Mouse (Mus musculus): ENCODE data around the gene Tmem200b. TPM values are rescaled to one million over a fixed set of nuclear protein-coding genes. Genes with fewer than 3 reads are reported as not detected.

The Tmem200b gene
- polyA plus RNA-seq, 1 experiment from 2014 or later, result not detected

DNA sequence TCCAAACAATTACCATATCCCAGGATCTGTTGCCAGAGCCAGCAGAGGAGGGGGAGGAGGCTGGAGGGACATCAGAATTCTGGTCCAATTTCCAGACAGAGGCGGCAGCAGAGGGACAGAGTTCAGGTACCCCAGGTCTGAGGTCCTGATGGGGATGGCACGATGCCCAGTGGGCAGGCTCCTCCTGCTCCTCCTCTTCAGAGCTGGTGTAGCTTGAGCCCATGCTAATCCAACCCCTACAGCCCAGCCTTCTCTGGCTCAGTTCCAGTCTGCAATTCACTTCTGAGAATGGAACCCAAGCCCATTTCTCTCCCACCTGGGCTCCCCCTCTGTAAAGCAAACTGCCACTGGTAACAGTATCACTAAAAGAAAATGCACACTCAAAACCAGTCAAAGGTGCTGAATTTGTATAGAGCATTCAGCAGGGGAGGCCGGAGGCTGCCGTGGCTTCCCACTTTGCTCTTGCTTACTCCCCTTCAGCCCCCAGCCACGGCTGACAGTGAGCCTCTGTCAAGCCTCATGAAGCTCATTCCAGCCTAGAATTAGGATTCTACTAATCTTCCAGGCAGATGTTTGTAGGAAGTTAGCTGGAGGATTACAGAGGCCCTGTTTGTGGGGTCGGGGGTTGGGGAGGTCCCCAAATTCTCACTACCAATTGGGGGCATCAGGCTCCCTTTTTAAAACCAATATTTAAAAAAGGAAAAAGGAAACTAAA is 2.7 kb downstream of the Tmem200b start:
- Histone ChIP-seq H3K36me3 (ENCODE audit: control insufficient read depth, insufficient read depth) (peaks cover 11% of the 10 kb centered on the region; the same call in 1 of the 2 replicates), H3K27ac (ENCODE audit: low read length) (no peak overlapping the region), H3K4me1 (replicated peaks; ENCODE audit: control insufficient read depth, insufficient read depth, low read length) (peaks cover 25% of the 10 kb centered on the region), H3K4me2 (ENCODE audit: low read length) (no peak overlapping the region), H3K4me3 (replicated peaks; ENCODE audit: low read length) (no peak overlapping the region), H3K9ac (replicated peaks; ENCODE audit: low read depth, low read length) (no peak overlapping the region), H3K27me3 (replicated peaks; ENCODE audit: control insufficient read depth, insufficient read depth, low read length) (peaks cover 41% of the 10 kb centered on the region), H3K9me3 (ENCODE audit: control insufficient read depth, low read length) (no peaks in the 10 kb centered on the region)
- WGBS, result 41% methylated on average over 6 of the region's 6 CpGs
- ATAC-seq, result no peak

DNA sequence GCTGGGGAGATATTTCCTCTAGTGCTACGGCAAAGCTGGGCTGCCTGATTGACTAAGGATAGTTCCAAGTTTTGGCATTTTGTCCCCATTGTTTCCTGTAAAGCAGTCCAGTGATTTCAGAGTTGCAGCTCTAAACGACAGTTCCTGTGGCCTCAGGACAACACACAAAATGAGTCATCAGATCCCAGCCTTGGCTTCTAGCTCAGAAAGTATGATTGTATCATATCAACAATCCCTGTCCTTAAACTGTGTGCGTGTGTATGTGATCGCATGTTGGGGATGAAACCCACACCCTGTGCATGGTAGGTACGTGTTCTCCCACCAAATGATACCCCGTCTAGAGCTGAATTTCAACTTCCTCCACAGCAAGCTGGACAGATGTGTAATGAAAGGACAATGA is 7.6 kb downstream of the Tmem200b start:
- 84% methylated on average over 6 of the region's 6 CpGs for WGBS
- Histone ChIP-seq H3K36me3 (ENCODE audit: control insufficient read depth, insufficient read depth) (peaks cover 15% of the 10 kb centered on the region; the same call in 1 of the 2 replicates), H3K27me3 (replicated peaks; ENCODE audit: control insufficient read depth, insufficient read depth, low read length) (no peaks in the 10 kb centered on the region), H3K4me3 (replicated peaks; ENCODE audit: low read length) (no peak overlapping the region), H3K9me3 (ENCODE audit: control insufficient read depth, low read length) (no peaks in the 10 kb centered on the region), H3K27ac (ENCODE audit: low read length) (no peak overlapping the region), H3K4me1 (replicated peaks; ENCODE audit: control insufficient read depth, insufficient read depth, low read length) (peaks cover 4% of the 10 kb centered on the region), H3K9ac (replicated peaks; ENCODE audit: low read depth, low read length) (no peak overlapping the region), H3K4me2 (ENCODE audit: low read length) (no peak overlapping the region)
- ATAC-seq, result no peak

DNA sequence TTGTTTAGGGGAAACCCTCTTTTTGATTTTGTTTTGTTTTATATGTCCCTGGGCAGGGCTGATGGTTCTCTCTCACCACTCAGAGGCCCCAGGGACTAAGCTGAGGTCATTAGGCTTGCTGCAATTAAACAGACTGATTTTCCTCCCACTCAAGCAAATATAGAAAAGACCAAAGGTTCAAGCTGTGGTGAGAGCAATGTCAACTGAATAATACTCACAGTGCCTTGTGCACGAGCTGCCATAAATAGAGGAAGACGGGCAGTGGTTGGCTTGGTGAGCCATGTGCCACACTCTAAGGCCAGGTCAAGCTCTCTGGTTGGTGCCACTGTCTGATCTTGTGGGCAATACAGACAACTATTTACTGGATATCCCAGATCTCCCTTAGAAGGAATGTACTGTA is 17.9 kb downstream of the Tmem200b start:
- Histone ChIP-seq H3K9ac (replicated peaks; ENCODE audit: low read depth, low read length) (no peak overlapping the region), H3K4me2 (ENCODE audit: low read length) (no peak overlapping the region), H3K4me1 (replicated peaks; ENCODE audit: control insufficient read depth, insufficient read depth, low read length) (no peaks in the 10 kb centered on the region), H3K4me3 (replicated peaks; ENCODE audit: low read length) (no peak overlapping the region), H3K36me3 (ENCODE audit: control insufficient read depth, insufficient read depth) (no peaks in the 10 kb centered on the region), H3K27ac (ENCODE audit: low read length) (no peak overlapping the region), H3K9me3 (ENCODE audit: control insufficient read depth, low read length) (no peaks in the 10 kb centered on the region), H3K27me3 (replicated peaks; ENCODE audit: control insufficient read depth, insufficient read depth, low read length) (no peaks in the 10 kb centered on the region)
- 67% methylated on average over 2 of the region's 2 CpGs for WGBS
- ATAC-seq, result no peak

DNA sequence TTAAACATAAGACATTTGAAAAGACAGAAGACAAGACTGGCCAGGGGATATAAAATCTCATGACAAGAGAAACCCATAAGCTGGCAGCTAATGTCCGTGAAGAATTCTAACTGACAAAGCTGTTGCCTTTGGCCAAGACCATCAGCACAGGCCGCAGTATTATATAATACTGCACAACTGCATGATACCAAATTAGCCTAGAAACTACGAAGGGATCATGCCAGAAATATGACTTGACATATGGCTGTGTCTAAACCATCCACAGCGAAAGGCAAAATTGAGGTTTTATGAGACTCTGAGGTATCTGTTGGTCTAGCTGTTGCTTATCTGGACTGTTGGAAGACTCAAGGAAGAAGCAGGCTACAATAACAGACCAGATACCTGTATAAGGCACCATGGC is 19.3 kb downstream of the Tmem200b start:
- Histone ChIP-seq H3K27me3 (replicated peaks; ENCODE audit: control insufficient read depth, insufficient read depth, low read length) (no peaks in the 10 kb centered on the region), H3K9me3 (ENCODE audit: control insufficient read depth, low read length) (no peaks in the 10 kb centered on the region), H3K9ac (replicated peaks; ENCODE audit: low read depth, low read length) (no peak overlapping the region), H3K27ac (ENCODE audit: low read length) (no peak overlapping the region), H3K4me1 (replicated peaks; ENCODE audit: control insufficient read depth, insufficient read depth, low read length) (no peaks in the 10 kb centered on the region), H3K4me3 (replicated peaks; ENCODE audit: low read length) (no peak overlapping the region), H3K4me2 (ENCODE audit: low read length) (no peak overlapping the region), H3K36me3 (ENCODE audit: control insufficient read depth, insufficient read depth) (peaks cover 2% of the 10 kb centered on the region; the same call in 1 of the 2 replicates)
- 92% methylated on average over 4 of the region's 4 CpGs for WGBS
- no peak for ATAC-seq

DNA sequence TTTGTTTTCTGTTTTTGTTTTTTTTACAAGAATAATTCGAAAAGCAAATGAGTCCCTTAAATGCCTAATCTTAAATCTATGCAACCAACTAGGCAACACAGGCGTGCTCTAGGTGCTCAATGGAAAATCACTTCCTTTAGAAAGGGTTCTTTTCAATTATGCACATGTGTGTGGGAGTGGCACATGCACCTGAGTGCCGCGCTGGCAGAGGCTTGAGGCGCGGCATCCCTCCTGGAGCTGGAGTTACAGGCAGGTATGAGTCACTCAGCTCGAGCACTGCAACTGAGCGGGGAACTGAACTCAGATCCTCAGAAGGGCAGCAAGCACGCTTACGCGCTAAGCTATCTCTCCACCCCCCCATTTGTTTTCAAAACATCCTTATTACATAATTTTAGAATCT is 26.3 kb downstream of the Tmem200b start:
- H3K4me3 ChIP-seq (replicated peaks; ENCODE audit: low read length), result no peak overlapping the region
- H3K4me1 ChIP-seq (replicated peaks; ENCODE audit: control insufficient read depth, insufficient read depth, low read length), result no peaks in the 10 kb centered on the region
- no peak overlapping the region for H3K27ac ChIP-seq (ENCODE audit: low read length)
- WGBS, result 86% methylated on average over 11 of the region's 11 CpGs
- no peaks in the 10 kb centered on the region for H3K9me3 ChIP-seq (ENCODE audit: control insufficient read depth, low read length)
- no peak for ATAC-seq
- no peak overlapping the region for H3K4me2 ChIP-seq (ENCODE audit: low read length)
- no peaks in the 10 kb centered on the region for H3K27me3 ChIP-seq (replicated peaks; ENCODE audit: control insufficient read depth, insufficient read depth, low read length)
- H3K9ac ChIP-seq (replicated peaks; ENCODE audit: low read depth, low read length), result no peak overlapping the region
- peaks cover 2% of the 10 kb centered on the region; the same call in 1 of the 2 replicates for H3K36me3 ChIP-seq (ENCODE audit: control insufficient read depth, insufficient read depth)

DNA sequence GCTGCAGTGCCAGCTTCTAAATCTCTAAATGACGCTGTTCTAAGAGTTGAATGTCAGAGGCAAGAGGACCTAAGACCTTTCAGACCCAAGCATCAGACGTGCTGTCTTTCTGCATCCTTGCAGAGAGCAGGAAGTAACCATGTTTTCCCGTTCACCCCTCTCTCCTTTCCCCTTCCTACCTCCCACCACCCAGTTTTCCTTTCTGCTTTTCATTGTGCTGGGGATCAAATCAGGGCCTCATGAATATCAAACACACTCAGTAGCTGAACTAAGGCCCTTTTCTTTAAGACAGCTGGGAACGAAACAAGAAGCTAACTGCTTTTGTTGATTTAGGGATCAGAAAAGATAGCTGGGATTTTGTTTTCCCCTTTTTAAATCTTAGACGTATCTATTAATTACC is 28.3 kb downstream of the Tmem200b start:
- H3K4me1 ChIP-seq (replicated peaks; ENCODE audit: control insufficient read depth, insufficient read depth, low read length), result no peaks in the 10 kb centered on the region
- H3K9ac ChIP-seq (replicated peaks; ENCODE audit: low read depth, low read length), result no peak overlapping the region
- 12% methylated on average over 5 of the region's 5 CpGs for WGBS
- H3K4me2 ChIP-seq (ENCODE audit: low read length), result no peak overlapping the region
- H3K4me3 ChIP-seq (replicated peaks; ENCODE audit: low read length), result no peak overlapping the region
- no peak overlapping the region for H3K27ac ChIP-seq (ENCODE audit: low read length)
- H3K27me3 ChIP-seq (replicated peaks; ENCODE audit: control insufficient read depth, insufficient read depth, low read length), result no peaks in the 10 kb centered on the region
- H3K9me3 ChIP-seq (ENCODE audit: control insufficient read depth, low read length), result no peaks in the 10 kb centered on the region
- H3K36me3 ChIP-seq (ENCODE audit: control insufficient read depth, insufficient read depth), result peaks cover under 1% of the 10 kb centered on the region; the same call in 1 of the 2 replicates
- no peak for ATAC-seq

DNA sequence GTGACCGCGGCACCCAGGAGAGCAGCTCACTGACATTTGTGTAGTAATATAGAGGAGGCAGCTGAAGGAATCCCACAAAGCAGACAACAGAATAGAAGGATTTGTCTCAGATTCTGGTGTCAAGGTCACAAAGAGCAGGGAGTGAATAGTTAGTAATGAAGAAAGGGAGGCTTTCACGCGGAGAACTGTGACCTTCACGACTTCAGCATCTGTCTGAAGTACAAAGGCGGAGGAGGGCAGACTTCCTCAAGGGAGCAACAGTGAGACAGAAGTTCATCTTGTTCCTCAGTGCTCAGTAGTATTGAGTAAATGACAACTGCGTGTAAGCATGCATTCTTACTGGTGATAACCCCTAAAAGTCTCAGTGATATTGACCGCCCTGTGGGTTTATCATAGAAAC is 29.1 kb downstream of the Tmem200b start:
- Histone ChIP-seq H3K27me3 (replicated peaks; ENCODE audit: control insufficient read depth, insufficient read depth, low read length) (no peaks in the 10 kb centered on the region), H3K4me2 (ENCODE audit: low read length) (no peak overlapping the region), H3K4me1 (replicated peaks; ENCODE audit: control insufficient read depth, insufficient read depth, low read length) (no peaks in the 10 kb centered on the region), H3K9ac (replicated peaks; ENCODE audit: low read depth, low read length) (no peak overlapping the region), H3K36me3 (ENCODE audit: control insufficient read depth, insufficient read depth) (no peaks in the 10 kb centered on the region), H3K27ac (ENCODE audit: low read length) (no peak overlapping the region), H3K4me3 (replicated peaks; ENCODE audit: low read length) (no peak overlapping the region), H3K9me3 (ENCODE audit: control insufficient read depth, low read length) (no peaks in the 10 kb centered on the region)
- WGBS, result 56% methylated on average over 8 of the region's 8 CpGs
- ATAC-seq, result no peak

DNA sequence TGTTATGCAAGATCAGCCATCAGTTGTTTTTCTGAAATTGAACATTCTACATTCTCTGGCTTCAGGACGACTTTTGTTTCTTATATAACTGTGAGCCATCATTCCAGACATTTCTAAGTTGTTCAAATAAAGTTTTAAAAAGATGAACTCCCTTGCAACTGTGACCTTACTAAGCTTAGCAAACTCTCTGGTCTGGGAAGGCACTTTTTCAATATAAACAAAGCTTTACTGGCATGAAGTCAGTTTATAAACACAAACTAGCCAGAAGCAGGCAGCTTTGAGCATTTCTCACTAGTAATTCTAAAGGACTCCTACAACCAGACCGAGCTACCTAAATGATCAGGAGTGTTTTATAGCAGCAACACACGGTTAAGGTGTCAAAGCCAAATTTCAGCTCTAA is 35.6 kb downstream of the Tmem200b start:
- ATAC-seq, result no peak
- WGBS, result 88% methylated on average over 3 of the region's 3 CpGs
- Histone ChIP-seq H3K27ac (ENCODE audit: low read length) (no peak overlapping the region), H3K27me3 (replicated peaks; ENCODE audit: control insufficient read depth, insufficient read depth, low read length) (no peaks in the 10 kb centered on the region), H3K9me3 (ENCODE audit: control insufficient read depth, low read length) (no peaks in the 10 kb centered on the region), H3K4me1 (replicated peaks; ENCODE audit: control insufficient read depth, insufficient read depth, low read length) (no peaks in the 10 kb centered on the region), H3K36me3 (ENCODE audit: control insufficient read depth, insufficient read depth) (no peaks in the 10 kb centered on the region; the same call in 1 of the 2 replicates), H3K4me2 (ENCODE audit: low read length) (no peak overlapping the region), H3K9ac (replicated peaks; ENCODE audit: low read depth, low read length) (no peak overlapping the region), H3K4me3 (replicated peaks; ENCODE audit: low read length) (no peak overlapping the region)

DNA sequence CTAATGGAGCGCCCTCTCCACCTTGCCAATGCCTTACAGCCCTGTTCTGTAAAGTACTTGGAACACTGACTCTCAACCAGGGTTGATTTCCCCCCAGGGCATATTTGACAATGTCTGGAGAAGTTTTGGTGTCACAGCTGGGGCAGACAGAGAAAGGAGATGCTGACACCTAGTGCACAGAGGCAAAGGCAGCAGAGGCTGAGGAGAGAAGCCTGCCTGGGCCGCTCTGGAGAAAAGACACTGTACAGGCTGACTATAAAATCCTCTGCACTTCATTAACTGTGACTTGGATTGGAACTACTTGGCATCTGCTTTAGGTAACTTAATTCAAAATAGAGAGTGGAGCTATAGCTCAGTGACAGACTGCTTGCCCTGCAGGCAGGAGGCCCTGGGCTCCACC is 47.3 kb downstream of the Tmem200b start:
- Histone ChIP-seq H3K27ac (ENCODE audit: low read length) (no peak overlapping the region), H3K27me3 (replicated peaks; ENCODE audit: control insufficient read depth, insufficient read depth, low read length) (no peaks in the 10 kb centered on the region), H3K4me2 (ENCODE audit: low read length) (no peak overlapping the region), H3K4me1 (replicated peaks; ENCODE audit: control insufficient read depth, insufficient read depth, low read length) (peaks cover 3% of the 10 kb centered on the region; the same call in 1 of the 2 replicates), H3K36me3 (ENCODE audit: control insufficient read depth, insufficient read depth) (peaks cover 10% of the 10 kb centered on the region; the same call in 1 of the 2 replicates), H3K9me3 (ENCODE audit: control insufficient read depth, low read length) (no peaks in the 10 kb centered on the region), H3K9ac (replicated peaks; ENCODE audit: low read depth, low read length) (no peak overlapping the region), H3K4me3 (replicated peaks; ENCODE audit: low read length) (no peak overlapping the region)
- WGBS, result 73% methylated on average over 2 of the region's 2 CpGs
- ATAC-seq, result no peak

Measured in forebrain, embryonic 16.5 days (tissue).